Mouse (Mus musculus) layer of hippocampus, postnatal 36 days (tissue): ENCODE data around the gene Mettl3. TPM values are rescaled to one million over a fixed set of nuclear protein-coding genes. Genes with fewer than 3 reads are reported as not detected.
"Not testable (repeated sequence)": the region's sequence is repeated elsewhere in the genome, so short reads cannot be mapped to it uniquely, and the experiment has no call there.

Experiments
- DNase-seq, 2 experiments: peaks; one replicate each; pipeline ENCODE4 v3.0.0; 2022
- total RNA-seq, 2 experiments: library from RNA; stranded (reverse); gene quantifications; 2 replicates each; pipeline ENCODE4 v1.2.3; 2021

Mettl3 gene
- 10 to 100 TPM; 49.8 to 54.0 TPM for total RNA-seq

GRCm38 (mm10) chr14:52304644-52305271, at the start of gene Mettl3:
TSS of gene Mettl3 (minus strand) at chr14:52305128.
- DNase-seq = peak; percentile 84 to 88

DNA sequence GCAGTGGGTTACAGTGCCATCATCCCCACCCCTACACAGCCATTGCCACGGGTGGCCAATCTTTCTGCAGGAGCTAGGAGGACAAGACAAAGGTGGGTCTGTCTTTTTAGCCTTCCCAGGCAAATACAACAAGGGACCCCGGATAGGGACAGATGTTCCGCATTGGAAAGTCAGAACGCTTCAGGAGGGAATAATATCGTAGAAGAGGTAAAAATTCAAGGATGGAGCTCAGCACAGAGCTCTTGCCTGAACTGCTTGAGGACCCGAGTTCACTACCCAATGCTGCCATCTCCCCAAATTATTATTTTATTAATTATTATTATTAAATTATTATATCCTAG, 34.6 kb upstream of the Mettl3 start:
- DNase-seq = no peak

GRCm38 (mm10) chr14:52338751-52339511, 34.0 kb upstream of the Mettl3 start:
- peak; percentile 37 to 59 for DNase-seq

DNA sequence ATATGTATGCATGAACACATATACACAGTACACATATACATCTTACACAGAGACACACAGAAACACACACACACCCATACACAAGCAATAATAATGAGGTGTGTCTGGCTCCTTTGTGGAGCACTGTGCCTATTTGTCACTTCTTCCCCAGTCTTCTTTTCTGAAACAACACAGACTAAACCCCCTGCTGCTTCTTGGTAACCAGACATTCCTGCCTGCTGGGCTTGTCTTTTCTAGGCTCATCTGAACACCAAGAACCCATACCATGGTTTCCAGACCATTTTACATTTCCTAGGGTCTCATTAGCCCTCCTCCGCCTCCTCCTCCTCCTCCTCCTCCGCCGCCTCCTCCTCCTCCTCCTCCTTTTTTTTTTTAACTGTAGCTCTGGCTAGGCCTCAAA, 27.2 kb upstream of the Mettl3 start:
- DNase-seq = no peak

- no peak for DNase-seq
Observed at GRCm38 (mm10) chr14:52331069-52331750, 26.3 kb upstream of the Mettl3 start.

DNA sequence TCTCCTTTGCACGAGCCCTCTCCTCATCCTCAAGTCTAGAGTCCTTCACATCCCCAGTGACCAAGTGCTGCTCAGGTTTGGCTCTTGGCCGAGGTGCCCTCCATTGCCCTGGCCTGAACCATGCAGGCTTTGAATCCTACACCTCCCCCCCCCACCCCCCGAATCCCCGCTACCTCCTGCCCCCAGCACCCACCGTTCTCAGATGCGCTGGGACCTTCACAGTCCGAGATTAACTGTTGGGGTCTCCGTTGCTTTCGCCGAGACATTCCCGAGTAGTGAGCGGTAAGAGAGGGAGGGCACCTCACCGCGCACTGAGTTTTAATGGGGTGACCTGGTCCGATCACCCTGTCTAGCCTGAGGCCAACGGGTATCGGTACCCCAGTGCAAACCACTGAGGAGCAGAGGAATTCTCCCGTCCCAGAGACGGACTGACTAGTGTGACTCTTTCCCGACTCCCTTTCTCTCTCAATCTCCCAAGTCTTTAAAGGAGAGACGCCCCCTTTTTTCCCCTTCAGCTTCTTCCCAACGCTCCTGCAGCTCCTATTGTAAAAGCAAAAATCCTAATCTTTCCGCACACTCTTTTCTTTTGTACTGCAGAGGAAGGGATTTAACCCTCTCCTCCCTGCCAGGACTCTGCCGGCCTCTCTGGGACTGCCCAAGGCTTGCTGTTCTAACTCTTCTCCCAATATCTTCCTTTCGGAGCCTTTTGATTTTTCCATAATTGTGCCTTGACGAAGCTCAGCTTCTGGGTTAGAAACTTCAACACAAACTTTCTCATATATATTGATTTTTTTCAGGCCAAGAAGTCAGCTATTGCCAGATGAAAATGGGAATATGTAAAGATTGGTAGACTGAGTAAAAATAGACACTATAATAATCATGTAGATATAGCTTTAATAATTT, 23.2 kb upstream of the Mettl3 start, which contains the start of gene Sall2:
Sall2 (minus strand) TSS at position 853 of the 903 bp plus-strand sequence.
- no peak for DNase-seq

GRCm38 (mm10) chr14:52327375-52327901, 22.5 kb upstream of the Mettl3 start:
- no peak for DNase-seq

DNA sequence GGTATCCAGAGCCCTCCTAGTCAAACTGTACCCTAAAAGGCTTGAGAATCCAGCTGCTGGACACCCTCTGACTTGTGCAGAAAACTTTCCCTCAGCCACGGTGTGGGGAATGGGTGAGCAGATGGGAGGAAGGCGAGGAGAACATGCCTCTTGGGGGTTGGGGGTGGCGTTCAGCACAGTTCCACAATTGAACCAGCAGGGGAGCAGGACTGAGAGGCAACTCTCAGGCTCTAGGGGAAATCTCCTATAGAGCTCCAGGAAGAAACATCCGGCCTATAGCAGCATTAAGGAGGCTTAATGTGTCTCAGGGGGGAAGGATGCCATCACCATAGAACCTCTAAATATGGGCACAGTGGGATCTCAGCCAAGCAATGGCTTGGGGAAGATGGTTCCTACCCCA, 21.0 kb upstream of the Mettl3 start:
- no peak for DNase-seq

DNA sequence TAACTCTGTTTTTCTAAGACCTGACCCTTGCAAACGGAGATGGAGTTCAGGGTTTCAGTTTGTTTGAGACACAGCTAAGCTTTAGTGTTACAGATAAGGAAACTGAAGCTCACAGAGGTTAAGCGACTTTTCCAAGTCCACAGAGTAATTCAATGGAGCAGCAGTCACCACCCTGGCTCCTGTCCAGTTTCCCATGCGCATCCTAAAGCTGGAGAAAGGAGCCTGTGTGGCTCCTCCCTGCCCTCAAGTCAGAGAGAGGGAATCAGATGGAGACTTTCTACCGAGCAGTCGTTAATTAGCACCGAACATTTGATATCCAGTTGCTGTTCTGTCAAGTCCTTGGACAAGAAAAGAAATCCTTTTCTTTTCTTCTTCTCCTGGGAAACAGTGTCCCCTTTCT, 14.4 kb upstream of the Mettl3 start:
- DNase-seq = no peak

- DNase-seq = peak in 1 of 2 experiments; percentile 36
Observed at GRCm38 (mm10) chr14:52316441-52317225, 11.7 kb upstream of the Mettl3 start.

- peak; percentile 72 to 80 for DNase-seq
Observed at GRCm38 (mm10) chr14:52315792-52316440, 11.0 kb upstream of the Mettl3 start.

- no peak for DNase-seq
Observed at GRCm38 (mm10) chr14:52315283-52315780, 10.4 kb upstream of the Mettl3 start.

- DNase-seq = no peak
Observed at GRCm38 (mm10) chr14:52314808-52315150, 9.9 kb upstream of the Mettl3 start.

DNA sequence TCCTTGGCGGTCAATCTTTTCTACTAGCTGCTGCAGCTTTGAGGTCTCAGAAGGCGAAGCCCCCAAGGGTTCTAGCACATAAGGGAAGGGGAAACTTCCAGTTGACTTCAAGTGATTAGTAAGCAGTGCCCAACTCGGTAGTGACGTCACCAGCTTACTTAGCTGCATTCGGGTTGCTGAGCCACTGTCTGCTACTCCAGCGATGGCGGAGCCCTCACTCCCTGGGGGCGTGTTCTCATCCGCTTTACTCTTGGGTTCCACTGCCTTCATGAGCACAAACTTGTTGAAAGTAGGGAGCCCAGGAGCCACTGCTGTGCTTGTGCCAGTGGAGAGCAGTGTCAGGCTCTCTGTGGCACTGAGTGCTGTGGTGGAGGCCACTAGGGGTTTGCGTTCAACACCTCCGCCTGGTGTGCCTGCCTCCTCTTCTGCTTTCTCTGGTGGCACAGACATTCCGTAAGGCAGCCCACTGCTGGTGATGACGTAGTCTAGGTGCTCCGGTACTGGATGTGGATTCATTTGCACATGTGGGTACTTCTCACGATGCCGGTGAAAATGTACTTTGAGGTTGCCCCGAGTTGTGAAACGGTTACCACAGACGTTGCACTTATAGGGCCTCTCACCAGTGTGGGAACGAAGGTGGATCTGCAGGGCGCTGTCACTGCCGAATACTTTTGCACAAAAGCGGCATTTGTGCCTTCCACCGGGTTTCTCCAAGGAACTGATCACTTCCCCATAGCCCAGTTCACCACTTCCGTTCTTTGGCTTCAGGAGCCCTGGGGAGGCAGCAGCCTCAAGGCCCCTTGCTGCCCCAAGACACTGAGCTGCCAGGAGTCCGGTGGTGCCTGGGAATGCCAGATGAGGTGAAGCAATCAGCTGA, 9.2 kb upstream of the Mettl3 start:
- no peak for DNase-seq

- DNase-seq = no peak
Observed at GRCm38 (mm10) chr14:52310906-52311305, 6.0 kb upstream of the Mettl3 start.

DNA sequence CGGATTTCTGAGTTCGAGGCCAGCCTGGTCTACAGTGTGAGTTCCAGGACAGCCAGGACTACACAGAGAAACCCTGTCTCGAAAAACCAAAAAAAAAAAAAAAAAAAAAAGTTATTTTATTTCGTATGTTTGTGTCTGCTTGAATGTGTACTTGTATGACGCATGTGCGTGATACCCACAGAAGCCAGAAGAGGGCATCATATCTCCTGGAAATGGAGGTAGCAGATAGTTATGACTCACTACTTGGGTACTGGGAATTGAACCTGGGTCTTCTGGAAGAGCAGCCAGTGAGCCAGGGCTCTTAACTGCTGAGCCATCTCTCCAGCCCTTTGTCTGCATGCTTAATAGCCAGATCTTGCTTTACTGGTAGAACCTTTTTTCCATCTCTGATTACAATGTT, 5.4 kb upstream of the Mettl3 start:
- not testable (repeated sequence) for DNase-seq

DNA sequence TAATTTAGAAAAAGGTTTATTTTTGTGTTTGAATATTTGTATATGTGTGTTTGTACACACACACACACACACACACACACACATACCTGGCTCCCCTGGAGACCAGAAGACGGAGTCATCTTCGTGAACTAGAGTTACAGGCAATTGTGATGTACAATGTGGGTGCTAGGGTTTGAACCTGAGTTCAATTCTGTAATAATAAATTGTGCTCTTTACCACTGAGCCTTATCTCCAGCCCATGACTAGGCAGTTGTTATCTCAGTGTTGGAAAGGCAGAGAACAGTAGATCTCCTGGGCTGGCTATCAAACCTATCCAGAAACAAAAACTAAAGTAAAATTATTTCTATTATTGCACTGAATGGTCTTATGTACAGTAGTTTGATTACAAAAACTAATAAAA, 1.2 kb upstream of the Mettl3 start:
- DNase-seq = no peak

DNA sequence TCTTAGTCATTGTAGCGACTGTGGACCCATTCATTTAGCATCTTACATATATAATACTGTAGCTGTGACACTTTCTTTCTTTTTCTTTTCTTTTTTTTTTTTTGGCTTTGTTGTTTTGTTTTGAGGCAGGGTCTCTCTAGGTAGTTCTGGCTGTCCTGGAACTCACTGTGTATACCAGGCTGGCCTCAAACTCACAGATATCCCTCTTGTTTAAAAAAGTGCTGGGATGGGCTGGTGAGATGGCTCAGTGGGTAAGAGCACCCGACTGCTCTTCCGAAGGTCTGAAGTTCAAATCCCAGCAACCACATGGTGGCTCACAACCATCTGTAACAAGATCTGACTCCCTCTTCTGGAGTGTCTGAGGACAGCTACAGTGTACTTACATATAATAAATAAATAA, 1.4 kb downstream of the Mettl3 start:
- not testable (repeated sequence) for DNase-seq

GRCm38 (mm10) chr14:52295558-52296264, 9.2 kb downstream of the Mettl3 start:
- no peak for DNase-seq
